Mouse (Mus musculus) thymus, adult 2 months (tissue): Measurements from ENCODE around the gene Dgcr2.

Experiments used
- CTCF ChIP-seq: fragments of 200-500 bp; IDR thresholded peaks from 2 replicates; pipeline ENCODE4 v1.5.1; 2012; ENCODE audit warnings: mild to moderate bottlenecking, control low read depth, low read length, moderate library complexity, borderline replicate concordance; ENCODE audit not compliant: control insufficient read depth, poor library complexity, insufficient read depth; ENCODE audit errors: extremely low read depth
- POLR2A ChIP-seq: fragments of 200-500 bp; IDR thresholded peaks from 2 replicates; pipeline ENCODE4 v1.6.1; 2012; ENCODE audit warnings: mild to moderate bottlenecking, low read length, control low read depth, moderate library complexity; ENCODE audit not compliant: control insufficient read depth, poor library complexity, insufficient read depth; ENCODE audit errors: extremely low read depth

- no peak for TF ChIP-seq CTCF
- no peak for TF ChIP-seq POLR2A
Measured at GRCm38 (mm10) chr16:17898462-17898861, at the start of gene Dgcr2, which contains the start of gene Tssk2.
